In the genomic region with DNA sequence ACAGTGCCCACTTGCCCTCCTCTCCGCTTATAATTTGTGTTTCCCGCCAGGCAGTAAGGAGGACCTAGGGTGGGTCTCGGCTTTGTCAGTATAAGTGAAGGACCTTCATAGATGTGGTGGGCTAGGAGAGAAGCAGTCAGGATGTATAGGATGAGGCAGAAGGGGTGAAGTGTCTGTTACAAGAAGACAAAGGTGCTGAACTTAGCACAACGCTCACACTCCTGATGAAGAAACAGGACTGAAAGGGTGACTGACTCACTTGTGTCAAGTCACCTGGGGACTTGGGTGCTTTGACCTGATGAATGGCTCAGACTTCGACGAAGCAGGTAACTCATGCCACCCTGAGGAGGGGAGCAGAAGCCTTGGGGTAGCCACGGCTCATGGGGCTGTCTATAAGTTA, we compare ENCODE assay signal across 21 mouse cellular contexts. TPM values are rescaled to one million over a fixed set of nuclear protein-coding genes. Genes with fewer than 3 reads are reported as not detected.
DNase-seq lines count a peak whose midpoint lies in the region; ATAC-seq and TF ChIP-seq lines count a peak whose summit lies in the region.
"Had no signal": no experiment of that assay in that cellular context is flagged by ENCODE, and none has a peak within 500 bp of the region (broad histone marks: within the 10 kb centered on the region; RNA-seq: fewer than 3 reads in every experiment).

No protein-coding gene starts in this region.

- no peaks in the 10 kb centered on the region for H3K9me3 ChIP-seq in heart, embryonic 12.5 days (replicated peaks)
- no peaks in the 10 kb centered on the region for H3K9me3 ChIP-seq in MEL (replicated peaks; ENCODE audit: insufficient read depth, low read length)
- H3K9me3 ChIP-seq: G1E had no signal

- TF ChIP-seq EP300 in MEL (IDR thresholded peaks at IDR 0.05; ENCODE audit: low read depth in 1 of 2, low read length in 2 of 2) = no peak

- H3K79me2 ChIP-seq in MEL (ENCODE audit: control insufficient read depth, insufficient read depth, low read length, poor library complexity) = peaks cover 38% of the 10 kb centered on the region

- peak; percentile 87 for DNase-seq in heart, adult 11 months
- DNase-seq in thymus, adult 2 months = no peak
- no peak for DNase-seq in thymus, postnatal 0 days (ENCODE audit: low spot score)
- peak; percentile 57 for DNase-seq in MEL (ENCODE audit: low read depth, low spot score)
- DNase-seq: adrenal gland, adult 2 months; adrenal gland, adult 8-10 months; adrenal gland, postnatal 10 days; adrenal gland, postnatal 14 days; adrenal gland, postnatal 25 days; adrenal gland, postnatal 36 days; B cell, adult 2 months; cerebellum, adult 11 months; cerebellum, adult 11-12 months; cerebellum, adult 2 months had no signal

- no peak overlapping the region for H3K4me3 ChIP-seq in heart, embryonic 12.5 days
- no peak overlapping the region for H3K4me3 ChIP-seq in thymus, adult 2 months (ENCODE audit: control insufficient read depth, insufficient read depth, low read length)
- peak overlapping the region in 1 of 2 experiments; percentile 3; a peak in 1 of 4 replicates for H3K4me3 ChIP-seq in MEL (ENCODE audit: control insufficient read depth in 1 of 2, insufficient read depth in 1 of 2, low read depth in 2 of 2, low read length in 2 of 2)

- H3K9ac ChIP-seq in heart, embryonic 12.5 days = no peak overlapping the region
- peak overlapping the region; percentile 45 for H3K9ac ChIP-seq in MEL (ENCODE audit: control insufficient read depth, low read depth, low read length, poor library complexity, severe bottlenecking)

- no peak for ATAC-seq in heart, embryonic 12.5 days (ENCODE audit: insufficient number of reproducible peaks, low FRiP score)
- no peak for ATAC-seq in monocyte, adult 5-6 weeks (replicated peaks; ENCODE audit: insufficient number of reproducible peaks, low FRiP score, low TSS enrichment, poor library complexity, severe bottlenecking)
- ATAC-seq: activated CD4-positive, CD25-positive, alpha-beta regulatory T cell, adult 4 months; CD4-positive, CD25-positive, alpha-beta regulatory T cell, adult 4 months; Patski had no signal

- H3K36me3 ChIP-seq in heart, embryonic 12.5 days = no peaks in the 10 kb centered on the region
- no peaks in the 10 kb centered on the region for H3K36me3 ChIP-seq in thymus, adult 2 months (ENCODE audit: control insufficient read depth, insufficient read depth, low read length)
- peaks cover 0 to 62% of the 10 kb centered on the region in 2 experiments; a peak in 2 of 4 replicates for H3K36me3 ChIP-seq in MEL (ENCODE audit: control insufficient read depth in 1 of 2, insufficient read depth in 2 of 2, low read length in 2 of 2)

- no peak overlapping the region for H3K27ac ChIP-seq in heart, embryonic 12.5 days (ENCODE audit: poor library complexity, severe bottlenecking)
- H3K27ac ChIP-seq in thymus, adult 2 months (ENCODE audit: control insufficient read depth, insufficient read depth, low read length) = 0 out of 2 replicates have a peak overlapping the region, but pooled peaks have one; percentile 27
- H3K27ac ChIP-seq in MEL (ENCODE audit: control insufficient read depth, low read depth, low read length) = peak overlapping the region; percentile 86

- no peak overlapping the region for H3K4me2 ChIP-seq in heart, embryonic 12.5 days

- peaks cover 55% of the 10 kb centered on the region for H3K4me1 ChIP-seq in heart, embryonic 12.5 days (replicated peaks)
- peaks cover 56% of the 10 kb centered on the region for H3K4me1 ChIP-seq in thymus, adult 2 months (replicated peaks; ENCODE audit: control insufficient read depth, insufficient read depth, low read length)
- peaks cover 44 to 65% of the 10 kb centered on the region in 2 experiments for H3K4me1 ChIP-seq in MEL (ENCODE audit: control insufficient read depth in 1 of 2, insufficient read depth in 2 of 2, low read length in 2 of 2)

- no peaks in the 10 kb centered on the region for H3K27me3 ChIP-seq in heart, embryonic 12.5 days (replicated peaks)
- no peaks in the 10 kb centered on the region for H3K27me3 ChIP-seq in thymus, adult 2 months (ENCODE audit: control insufficient read depth, insufficient read depth, low read length)
- no peaks in the 10 kb centered on the region for H3K27me3 ChIP-seq in MEL (ENCODE audit: control insufficient read depth in 1 of 2, insufficient read depth in 2 of 2, low read length in 2 of 2)
- H3K27me3 ChIP-seq: CH12.LX, Patski had no signal

- no peak for TF ChIP-seq POLR2A in thymus, adult 2 months (IDR thresholded peaks at IDR 0.05; ENCODE audit: control insufficient read depth, extremely low read depth, insufficient read depth, low read length, poor library complexity)
- no peak for TF ChIP-seq POLR2A in MEL (IDR thresholded peaks at IDR 0.05; ENCODE audit: control insufficient read depth in 1 of 2, insufficient read depth in 1 of 2, low read depth in 1 of 2, low read length in 2 of 2, poor library complexity in 1 of 2)

- no peak for TF ChIP-seq RAD21 in MEL (IDR thresholded peaks at IDR 0.05; ENCODE audit: low read depth, low read length)

- 87% methylated on average over 7 of the region's 7 CpGs for WGBS in heart, embryonic 12.5 days
- WGBS in thymus, adult 2 months = 96% methylated on average over 7 of the region's 7 CpGs

- TF ChIP-seq CTCF in thymus, adult 2 months (IDR thresholded peaks at IDR 0.05; ENCODE audit: borderline replicate concordance, control insufficient read depth, extremely low read depth, insufficient read depth, low read length, poor library complexity) = no peak
- TF ChIP-seq CTCF in MEL (IDR thresholded peaks at IDR 0.05 in 2 of 3, conservative IDR thresholded peaks at IDR 0.05 in 1 of 3; ENCODE audit: control insufficient read depth in 1 of 3, insufficient read depth in 1 of 3, low read depth in 2 of 3, low read length in 3 of 3, poor library complexity in 1 of 3, severe bottlenecking in 1 of 3) = no peak

TF ChIP-seq in MEL, 35 proteins besides CTCF, POLR2A, EP300 and RAD21:
- TF ChIP-seq MYB (IDR thresholded peaks at IDR 0.05; ENCODE audit: low read depth, low read length) (no peak), USF1 (IDR thresholded peaks at IDR 0.05; ENCODE audit: low read depth, low read length) (no peak), CHD1 (IDR thresholded peaks at IDR 0.05; ENCODE audit: low read depth, low read length) (no peak), BHLHE40 (IDR thresholded peaks at IDR 0.05; ENCODE audit: borderline replicate concordance, low read depth, low read length) (no peak), UBTF (IDR thresholded peaks at IDR 0.05; ENCODE audit: borderline replicate concordance, insufficient read depth, low read depth, low read length) (no peak), HCFC1 (IDR thresholded peaks at IDR 0.05; ENCODE audit: low read depth, low read length) (no peak), TAL1 (IDR thresholded peaks at IDR 0.05; ENCODE audit: low read length) (no peak), POLR2AphosphoS5 (IDR thresholded peaks at IDR 0.05; ENCODE audit: borderline replicate concordance, low read depth, low read length) (no peak), E2F4 (IDR thresholded peaks at IDR 0.05; ENCODE audit: borderline replicate concordance, low read depth, low read length) (no peak), ELF1 (IDR thresholded peaks at IDR 0.05; ENCODE audit: low read depth, low read length) (no peak), KAT2A (conservative IDR thresholded peaks at IDR 0.05; ENCODE audit: low read depth, low read length) (no peak)

RNA-seq across cellular contexts. Expression of a gene that starts 1.2 kb away (rescaled TPM):
- polyA plus RNA-seq in heart, embryonic 12.5 days (2016; fragmentation: Nextera tagmentation; extraction: Ambion mirVana) = 22.2 and 29.9 TPM in 2 replicates
- polyA plus RNA-seq in thymus, adult 2 months (2012; rRNA removed) = 205 and 240 TPM in 2 replicates
- polyA plus RNA-seq in thymus, postnatal 0 days (2015; fragmentation: Nextera tagmentation; extraction: Ambion mirVana) = 29.0 and 37.0 TPM in 2 replicates
- total RNA-seq in MEL (2012; rRNA removed) = 25.0 and 26.3 TPM in 2 replicates
- 100 to 1,000 TPM in 1 of 2 experiments, 10 to 100 TPM in 1; 56.7 to 101 TPM for polyA plus RNA-seq in MEL (2012; ENCODE audit: insufficient read depth in 1 of 2, insufficient read length in 2 of 2, low read depth in 1 of 2, low replicate concordance in 2 of 2, missing spikeins in 1 of 2)
- total RNA-seq in monocyte, adult 5-6 weeks (2017) = 4.6 to 18.1 TPM (median 10.3 TPM) in 3 replicates

RNA-seq across cellular contexts. Expression of a gene that starts 57.3 kb away (rescaled TPM):
- polyA plus RNA-seq in heart, embryonic 12.5 days (2016; fragmentation: Nextera tagmentation; extraction: Ambion mirVana) = 11.7 and 12.6 TPM in 2 replicates
- 10.6 and 10.7 TPM in 2 replicates for polyA plus RNA-seq in thymus, adult 2 months (2012; rRNA removed)
- polyA plus RNA-seq in thymus, postnatal 0 days (2015; fragmentation: Nextera tagmentation; extraction: Ambion mirVana) = 7.0 and 9.2 TPM in 2 replicates
- 20.0 and 27.9 TPM in 2 replicates for total RNA-seq in MEL (2012; rRNA removed)
- polyA plus RNA-seq in MEL (2012; ENCODE audit: insufficient read depth in 1 of 2, insufficient read length in 2 of 2, low read depth in 1 of 2, low replicate concordance in 2 of 2, missing spikeins in 1 of 2) = 10 to 100 TPM in 1 of 2 experiments, not detected in 1; 26.1 TPM
- not detected in 3 replicates for total RNA-seq in monocyte, adult 5-6 weeks (2017)

Comparison
In these comparisons a context has a peak if more than half of its experiments do, and no peak if none do; other contexts are left out.
1. DNase-seq: peak in heart, adult 11 months (single experiment) and MEL (single experiment); none in thymus, adult 2 months (single experiment) and thymus, postnatal 0 days (single experiment).